Mouse (Mus musculus): ENCODE measurements at regions not wholly inside any gene's neighbourhood (a gene's known extent, or its start where the extent isn't known, plus 50 kb on each side); places are given as distances from the start of the nearest gene placed in this dataset.
A peak's percentile ranks its signal among the peaks of the same experiment; 100 is the strongest.

GRCm38 (mm10) chr15:61489731-61490130 is 566.9 kb upstream of the A1bg start:
- DNase-seq: no peak

- DNase-seq: peak; percentile 38
Measured at GRCm38 (mm10) chr15:61481861-61482260, 559.0 kb upstream of the A1bg start.

GRCm38 (mm10) chr15:61473900-61474299 is 551.1 kb upstream of the A1bg start:
- DNase-seq: no peak

- DNase-seq: no peak
Measured at GRCm38 (mm10) chr15:61455042-61455441, 532.2 kb upstream of the A1bg start.

- no peak for DNase-seq
Measured at GRCm38 (mm10) chr15:61454350-61454671, 531.5 kb upstream of the A1bg start.

- no peak for DNase-seq
Measured at GRCm38 (mm10) chr15:61453656-61454349, 531.0 kb upstream of the A1bg start.

- DNase-seq: no peak
Measured at GRCm38 (mm10) chr15:61450217-61450616, 527.4 kb upstream of the A1bg start.

- no peak for DNase-seq
Measured at GRCm38 (mm10) chr15:61448482-61448881, 525.7 kb upstream of the A1bg start.

GRCm38 (mm10) chr15:61446053-61446840 is 523.4 kb upstream of the A1bg start:
- no peak for DNase-seq

GRCm38 (mm10) chr15:61441734-61442398 is 519.1 kb upstream of the A1bg start:
- DNase-seq: no peak

- no peak for DNase-seq
Measured at GRCm38 (mm10) chr15:61441012-61441411, 518.2 kb upstream of the A1bg start.

GRCm38 (mm10) chr15:61440284-61440683 is 517.5 kb upstream of the A1bg start:
- DNase-seq: peak; percentile 13

GRCm38 (mm10) chr15:61439623-61440170 is 516.9 kb upstream of the A1bg start:
- DNase-seq: no peak

- no peak for DNase-seq
Measured at GRCm38 (mm10) chr15:61428818-61429415, 506.1 kb upstream of the A1bg start.

GRCm38 (mm10) chr15:61422989-61423388 is 500.2 kb upstream of the A1bg start:
- no peak for DNase-seq

- peak; percentile 6 for DNase-seq
Measured at GRCm38 (mm10) chr15:61417506-61417905, 494.7 kb upstream of the A1bg start.

- no peak for DNase-seq
Measured at GRCm38 (mm10) chr15:61416841-61417240, 494.0 kb upstream of the A1bg start.

- peak; percentile 21 for DNase-seq
Measured at GRCm38 (mm10) chr15:61415626-61416025, 492.8 kb upstream of the A1bg start.

GRCm38 (mm10) chr15:61411821-61412220 is 489.0 kb upstream of the A1bg start:
- DNase-seq: no peak

- no peak for DNase-seq
Measured at GRCm38 (mm10) chr15:61410789-61411188, 488.0 kb upstream of the A1bg start.

GRCm38 (mm10) chr15:61408621-61409020 is 485.8 kb upstream of the A1bg start:
- no peak for DNase-seq

- DNase-seq: peak; percentile 9
Measured at GRCm38 (mm10) chr15:61400720-61401119, 477.9 kb upstream of the A1bg start.

GRCm38 (mm10) chr15:61399971-61400370 is 477.2 kb upstream of the A1bg start:
- DNase-seq: no peak
